Mouse (Mus musculus) gonadal fat pad, adult 2 months (tissue): ENCODE results near the gene Mark4. TPM values are rescaled to one million over a fixed set of nuclear protein-coding genes. Genes with fewer than 3 reads are reported as not detected.

Experiments
- DNase-seq: peaks from one replicate; pipeline ENCODE4 v3.0.0-alpha.2; 2012; ENCODE audit warnings: low read depth
- polyA plus RNA-seq: library from polyadenylated mRNA; depleted of rRNA; stranded (reverse); fragments of >200 nt; gene quantifications from 2 replicates; pipeline ENCODE4 v1.2.3, GENCODE M21; 2012

The Mark4 gene
- polyA plus RNA-seq, 1 experiment = 12.1 TPM

GRCm38 (mm10) chr7:19470308-19470707 lies 11.7 kb upstream of the Mark4 start:
- DNase-seq = no peak

DNA sequence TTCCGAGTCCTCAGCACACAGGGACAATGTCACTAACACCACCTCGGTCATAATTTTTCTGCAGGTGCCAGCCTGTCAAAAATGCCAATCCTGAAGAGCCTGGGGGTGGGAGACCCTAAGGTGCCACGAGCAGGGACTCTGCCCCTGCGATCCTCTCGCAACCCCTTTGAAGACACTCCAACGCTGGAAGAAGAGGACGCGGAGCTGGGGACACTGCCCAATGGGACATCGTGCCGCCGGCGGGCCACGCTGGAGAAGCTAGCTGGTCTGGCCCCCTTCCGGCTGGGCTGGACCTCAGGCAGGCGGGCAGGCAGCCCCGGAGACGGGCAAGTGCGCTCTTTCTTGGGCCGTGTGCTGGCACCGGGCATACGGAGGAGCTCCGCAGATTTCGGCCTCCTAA lies 10.8 kb upstream of the Mark4 start:
- DNase-seq = no peak

- no peak for DNase-seq
These were observed 9.7 kb upstream of the Mark4 start for GRCm38 (mm10) chr7:19468279-19468678.

DNA sequence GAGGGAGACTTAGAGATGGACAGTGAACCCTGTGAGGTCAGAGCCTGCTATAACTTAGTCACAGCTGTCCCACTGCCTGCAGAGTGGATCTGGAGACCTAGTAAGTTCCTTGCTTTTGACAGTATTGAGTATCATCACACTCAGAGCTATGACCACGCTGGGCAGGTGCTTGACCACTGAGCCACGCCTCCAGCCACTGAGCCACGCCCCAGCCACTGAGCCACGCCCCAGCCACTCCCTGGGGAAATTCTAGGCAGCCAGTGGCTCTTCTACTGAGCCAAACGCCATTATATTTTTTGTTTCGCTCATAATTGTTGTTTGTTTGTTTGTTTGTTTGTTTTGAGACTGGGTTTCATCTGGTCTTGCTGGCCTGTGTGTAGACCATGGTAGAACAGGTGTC lies 9.0 kb upstream of the Mark4 start:
- DNase-seq = no peak

GRCm38 (mm10) chr7:19466602-19467145 lies 8.1 kb upstream of the Mark4 start:
- DNase-seq = no peak

DNA sequence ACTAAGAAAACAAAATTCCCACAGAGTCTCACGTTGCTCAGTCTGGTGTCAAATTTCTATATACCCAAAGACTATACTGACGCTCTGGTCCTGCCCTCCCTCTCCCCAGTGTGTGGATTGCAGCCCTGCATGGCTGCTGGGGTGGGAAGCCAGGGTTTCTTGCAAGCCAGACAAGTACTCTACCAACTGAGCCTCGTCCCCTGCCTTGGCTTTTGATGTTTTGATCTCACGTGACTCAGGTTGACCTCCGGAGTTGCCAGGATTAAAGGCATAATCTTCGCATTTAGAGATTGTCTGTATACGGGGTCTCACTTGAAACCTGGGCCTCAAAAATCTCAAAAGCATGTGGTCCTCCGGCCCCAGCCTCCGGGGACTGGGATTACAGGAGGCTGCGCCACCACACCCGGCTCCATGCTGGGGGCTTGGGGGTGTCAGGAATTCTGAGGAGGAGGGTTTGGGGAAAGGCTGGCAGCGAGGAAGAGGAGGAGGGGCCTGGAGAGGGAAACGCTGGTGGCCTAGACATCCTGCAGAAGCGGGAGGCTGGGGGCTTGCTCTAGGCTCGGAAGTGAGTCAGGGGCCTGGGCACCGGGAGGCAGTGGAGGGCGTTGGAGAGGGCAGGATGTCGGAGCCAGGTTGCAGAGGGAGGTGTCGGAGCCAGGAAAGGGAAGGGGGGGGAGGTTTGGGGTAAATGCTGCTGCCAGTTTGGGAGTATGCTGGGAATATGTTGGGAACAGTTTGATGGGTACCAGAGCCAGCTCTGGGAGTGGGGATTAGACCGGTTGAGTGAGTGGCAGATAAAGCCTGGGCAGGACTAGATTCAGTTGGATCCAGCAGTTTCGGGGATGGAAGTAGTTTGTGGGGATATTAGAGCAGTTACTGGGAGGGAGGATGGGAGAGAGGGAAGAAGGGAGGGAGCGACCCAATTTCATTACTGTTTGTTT lies 6.0 kb upstream of the Mark4 start:
- no peak for DNase-seq

GRCm38 (mm10) chr7:19462884-19463381 lies 4.3 kb upstream of the Mark4 start, which contains the start of gene Exoc3l2:
Gene Exoc3l2 (plus strand): TSS chr7:19463331.
- no peak for DNase-seq

DNA sequence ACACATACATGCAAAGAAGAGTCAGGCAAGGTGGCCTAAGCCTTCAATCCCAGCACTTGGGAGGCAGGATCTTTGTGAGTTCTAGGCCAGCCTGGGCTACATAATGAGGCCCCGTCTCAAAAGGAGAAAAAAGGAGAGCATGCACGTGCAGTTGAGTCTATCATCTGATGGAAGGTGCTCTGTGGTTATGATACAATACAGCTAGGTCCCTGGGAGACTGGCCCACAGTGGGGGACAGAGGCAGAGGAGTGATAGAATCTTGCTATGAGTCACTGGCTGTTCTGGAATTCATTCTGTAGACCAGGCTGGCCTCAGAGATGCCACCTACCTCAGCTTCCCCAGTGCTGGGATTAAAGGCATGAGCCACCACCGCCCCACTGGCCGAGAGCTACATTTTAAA lies 3.8 kb upstream of the Mark4 start:
- DNase-seq = no peak

GRCm38 (mm10) chr7:19461488-19461887 lies 2.9 kb upstream of the Mark4 start:
- no peak for DNase-seq

DNA sequence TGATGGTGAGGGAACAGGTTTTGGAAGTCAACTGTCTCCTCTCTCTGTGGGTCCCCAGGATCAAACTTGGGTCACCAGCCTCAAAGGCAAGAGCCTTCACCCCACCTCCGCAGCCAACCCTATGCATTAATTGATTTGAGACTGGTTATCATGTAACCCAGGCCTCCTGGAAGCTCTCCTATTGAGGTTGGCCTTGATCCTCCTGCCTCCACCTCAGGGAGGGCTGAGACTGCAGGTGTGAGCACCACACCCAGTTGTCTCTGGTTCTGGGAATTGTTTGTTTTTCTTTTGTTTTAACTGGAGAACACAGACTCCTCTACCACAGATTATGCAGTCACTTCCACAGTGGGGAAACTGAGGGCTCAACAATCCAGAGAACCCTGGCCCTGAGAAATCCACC lies 1.9 kb upstream of the Mark4 start:
- no peak for DNase-seq

GRCm38 (mm10) chr7:19459144-19459870 lies 686 bp upstream of the Mark4 start:
- no peak for DNase-seq

DNA sequence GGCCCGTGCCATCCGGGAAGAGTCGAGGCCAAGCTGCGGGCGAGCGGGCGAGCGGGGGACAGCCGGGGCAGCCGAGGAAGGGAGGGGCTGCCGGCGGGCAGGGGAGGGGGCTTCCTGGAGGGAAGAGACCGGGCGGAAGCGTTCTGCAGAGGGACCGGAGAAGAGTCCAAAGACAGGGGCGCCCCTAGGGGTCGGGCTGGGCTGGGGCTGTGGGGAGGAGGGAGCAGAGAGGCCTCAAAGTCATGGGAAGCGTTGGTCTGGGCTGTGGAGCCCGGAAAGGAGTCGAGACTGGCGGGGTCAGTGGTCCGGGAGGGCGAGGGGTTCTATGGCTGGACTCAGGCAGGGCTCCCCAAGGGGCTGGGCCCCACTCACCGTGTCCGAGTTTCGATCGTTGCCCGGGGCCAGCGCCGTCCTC lies 542 bp downstream of the Mark4 start:
- DNase-seq = no peak

DNA sequence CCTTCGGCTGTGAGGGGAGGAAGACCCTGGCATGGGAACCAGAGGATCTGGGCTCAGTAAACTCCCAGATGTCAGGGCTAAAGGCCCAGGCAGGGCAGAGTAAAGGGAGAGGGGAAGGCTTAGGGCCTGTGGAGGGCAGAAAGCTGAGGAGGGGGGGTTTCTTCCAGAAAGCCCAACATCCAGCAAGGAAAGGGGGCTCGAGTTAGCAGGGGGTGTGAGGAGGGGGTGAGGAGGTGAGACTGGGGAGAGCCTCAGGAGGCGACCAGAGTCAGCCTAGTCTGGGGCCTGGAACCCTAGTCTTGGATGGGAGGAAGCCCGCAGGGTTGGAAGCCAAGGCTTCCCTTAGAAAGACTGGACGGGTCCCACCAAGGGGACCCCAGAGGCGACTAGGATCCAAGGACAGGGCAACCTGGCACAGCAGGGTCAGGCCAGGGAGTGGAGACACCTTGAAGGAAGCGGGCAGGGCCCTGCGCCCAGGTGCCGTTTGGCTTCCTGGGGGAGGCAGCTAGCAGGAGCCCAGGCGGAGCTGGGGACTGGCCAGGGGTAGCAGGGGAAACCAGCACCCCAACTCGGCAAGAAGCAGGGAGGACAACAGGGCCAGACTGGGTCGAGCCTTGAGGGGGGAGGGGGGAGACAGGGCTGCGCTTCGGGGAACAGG lies 1.1 kb downstream of the Mark4 start:
- no peak for DNase-seq

DNA sequence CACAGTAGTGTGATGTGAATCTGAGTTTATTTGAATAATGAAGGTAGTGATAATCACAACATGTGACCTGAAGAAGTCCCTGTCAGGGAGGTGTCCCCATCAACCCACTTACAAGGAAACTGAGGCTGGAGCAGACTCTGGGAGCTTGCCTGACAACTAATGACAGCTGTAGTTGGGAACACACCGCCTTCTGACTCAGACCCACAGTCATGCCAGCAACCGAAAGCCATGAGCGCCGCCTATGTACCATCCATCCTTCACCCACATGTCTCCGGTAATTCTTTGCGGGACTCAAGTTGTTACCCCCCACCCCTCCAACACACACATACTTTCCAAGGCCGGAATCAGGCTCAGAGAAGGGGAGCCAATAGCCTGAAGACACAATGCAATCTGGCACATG lies 2.0 kb downstream of the Mark4 start:
- DNase-seq = no peak

- DNase-seq = no peak
These were observed 2.7 kb downstream of the Mark4 start for GRCm38 (mm10) chr7:19455819-19456495.

GRCm38 (mm10) chr7:19455186-19455585 lies 3.4 kb downstream of the Mark4 start:
- DNase-seq = no peak

- no peak for DNase-seq
These were observed 9.5 kb downstream of the Mark4 start for GRCm38 (mm10) chr7:19449165-19449564.

DNA sequence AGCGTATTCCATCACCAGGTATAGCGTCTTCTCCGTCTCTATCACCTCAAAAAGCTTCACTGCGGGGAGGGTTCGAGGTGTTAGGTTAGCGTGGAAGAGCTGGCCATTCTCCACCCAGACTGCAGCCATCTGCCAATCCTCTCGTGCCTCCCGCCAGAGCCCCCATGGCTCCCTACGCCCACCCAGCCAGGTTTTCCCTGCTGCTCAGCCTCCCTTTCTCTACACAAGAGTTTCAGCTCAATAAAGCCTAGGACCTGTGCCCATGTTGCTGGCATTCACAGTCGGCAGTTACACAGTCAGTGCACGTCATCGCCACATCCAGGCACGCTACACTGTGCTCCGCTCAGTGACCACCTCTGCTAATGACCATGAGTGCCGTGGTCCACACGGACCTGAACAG lies 10.9 kb downstream of the Mark4 start:
- no peak for DNase-seq

DNA sequence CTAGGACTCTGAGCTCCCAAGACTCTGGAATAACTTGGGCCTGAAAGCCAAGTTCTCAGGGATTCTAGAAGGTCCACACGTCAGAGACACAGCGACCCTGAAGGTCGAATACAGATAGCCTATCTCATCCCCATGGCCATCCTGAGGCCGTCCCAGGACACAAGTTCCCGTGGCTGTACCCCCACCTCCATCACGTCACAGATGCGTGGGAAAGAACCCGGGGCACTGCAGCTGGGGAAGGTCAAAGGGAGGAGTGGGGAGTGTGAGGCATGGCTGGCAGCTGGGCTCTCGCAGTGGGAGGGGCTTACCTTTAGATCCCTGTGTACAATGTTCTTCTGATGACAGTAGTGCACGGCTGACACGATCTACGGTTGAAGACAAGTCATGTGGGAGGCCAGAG lies 13.8 kb downstream of the Mark4 start:
- no peak for DNase-seq

DNA sequence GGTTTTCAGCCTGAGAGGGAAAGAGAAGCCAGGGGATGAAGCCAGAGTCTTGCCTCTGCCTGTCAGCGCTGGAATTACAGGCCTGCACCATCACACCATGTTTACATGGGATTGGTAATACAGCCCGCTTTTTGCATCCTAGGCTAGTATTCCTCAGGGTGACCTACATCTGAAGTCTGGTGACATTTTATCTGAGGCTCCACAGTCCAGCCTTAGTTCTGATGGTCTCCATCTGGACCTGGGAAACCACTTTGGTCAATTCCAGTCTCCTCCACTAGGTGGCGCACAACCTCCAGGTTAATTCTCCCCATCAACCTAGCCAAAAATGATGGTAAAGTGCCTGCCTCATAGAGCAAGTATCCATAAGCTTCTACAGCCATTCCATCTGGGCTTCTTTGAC lies 15.3 kb downstream of the Mark4 start:
- no peak for DNase-seq

DNA sequence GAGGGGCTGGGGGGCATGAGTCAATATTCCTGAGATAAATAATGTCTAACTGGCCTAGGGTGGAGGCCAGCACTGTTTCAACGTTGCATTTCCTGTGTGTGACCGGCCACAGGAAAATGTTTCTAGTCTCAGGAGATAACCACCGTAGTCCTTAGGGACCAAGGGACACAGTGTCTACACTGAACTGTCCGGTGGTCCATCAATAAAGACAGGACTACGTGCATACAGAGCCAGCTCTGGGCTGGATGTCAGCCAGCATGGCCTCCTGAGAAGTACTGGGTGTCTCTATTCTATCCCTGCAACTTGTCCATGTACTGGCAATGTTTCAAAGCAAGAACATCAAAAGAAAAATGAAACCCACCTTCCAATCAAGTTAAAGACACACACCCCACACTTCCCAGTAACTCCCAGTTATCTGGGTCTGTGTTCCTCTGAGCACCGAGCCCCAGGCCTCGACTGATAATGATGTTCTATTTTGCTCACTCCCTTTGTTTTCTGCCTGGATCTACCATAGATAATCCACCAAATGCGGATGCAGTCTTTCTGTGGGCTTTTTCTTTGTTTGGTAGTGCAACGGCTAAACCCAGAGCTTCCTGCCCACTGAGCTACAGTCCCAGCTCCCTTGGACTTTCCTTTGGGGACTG lies 17.1 kb downstream of the Mark4 start:
- no peak for DNase-seq
